Mouse (Mus musculus): ENCODE data around the gene Gadl1.

Gene Gadl1

DNA sequence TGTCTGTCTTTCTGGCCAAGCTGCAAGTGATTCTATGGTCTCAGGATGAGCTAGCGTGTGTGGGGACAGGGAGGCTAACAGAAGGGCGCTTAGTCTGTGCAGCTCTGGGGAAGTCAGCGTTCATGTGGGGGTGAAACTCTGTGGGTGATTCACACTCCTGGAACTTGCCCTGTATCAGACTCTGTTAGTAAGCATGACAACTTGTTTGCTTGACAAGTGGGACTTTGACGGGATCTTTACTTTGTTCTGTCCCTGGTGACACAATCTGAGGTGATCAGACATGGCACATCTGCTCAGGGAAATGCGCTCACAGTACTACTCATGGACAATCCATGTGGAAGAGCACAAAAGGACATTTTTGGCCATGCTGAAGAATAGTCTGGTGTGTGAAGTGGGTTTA lies 178.0 kb downstream of the Gadl1 start:
- DNase-seq (ENCODE audit: low read depth, low spot score) = no peak

GRCm38 (mm10) chr9:116087880-116088279 lies 178.6 kb downstream of the Gadl1 start:
- DNase-seq (ENCODE audit: low read depth, low spot score) = peak; percentile 76

DNA sequence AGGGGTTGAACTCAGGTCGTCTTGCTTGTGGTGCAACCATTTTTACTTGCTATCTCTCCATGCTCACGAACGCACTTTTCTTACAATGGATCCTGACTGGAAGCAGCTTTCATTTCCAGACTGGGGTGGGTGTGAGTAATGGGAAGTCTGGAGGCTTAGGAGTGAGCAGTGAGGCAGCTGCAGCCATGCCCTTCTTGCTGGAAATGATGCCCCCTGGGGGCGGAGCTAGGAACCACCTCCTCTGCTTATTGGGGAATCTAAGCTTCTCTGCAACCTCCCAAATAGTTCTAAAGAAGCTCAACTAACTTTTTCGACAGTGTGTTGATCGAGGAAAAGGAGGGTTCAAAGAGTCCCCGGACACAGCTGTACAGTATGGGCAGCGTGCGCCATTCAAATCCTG lies 179.7 kb downstream of the Gadl1 start:
- peak; percentile 23 for DNase-seq (ENCODE audit: low read depth, low spot score)

- no peak for DNase-seq (ENCODE audit: low read depth, low spot score)
Measured at GRCm38 (mm10) chr9:116090296-116090695, 181.0 kb downstream of the Gadl1 start.

DNA sequence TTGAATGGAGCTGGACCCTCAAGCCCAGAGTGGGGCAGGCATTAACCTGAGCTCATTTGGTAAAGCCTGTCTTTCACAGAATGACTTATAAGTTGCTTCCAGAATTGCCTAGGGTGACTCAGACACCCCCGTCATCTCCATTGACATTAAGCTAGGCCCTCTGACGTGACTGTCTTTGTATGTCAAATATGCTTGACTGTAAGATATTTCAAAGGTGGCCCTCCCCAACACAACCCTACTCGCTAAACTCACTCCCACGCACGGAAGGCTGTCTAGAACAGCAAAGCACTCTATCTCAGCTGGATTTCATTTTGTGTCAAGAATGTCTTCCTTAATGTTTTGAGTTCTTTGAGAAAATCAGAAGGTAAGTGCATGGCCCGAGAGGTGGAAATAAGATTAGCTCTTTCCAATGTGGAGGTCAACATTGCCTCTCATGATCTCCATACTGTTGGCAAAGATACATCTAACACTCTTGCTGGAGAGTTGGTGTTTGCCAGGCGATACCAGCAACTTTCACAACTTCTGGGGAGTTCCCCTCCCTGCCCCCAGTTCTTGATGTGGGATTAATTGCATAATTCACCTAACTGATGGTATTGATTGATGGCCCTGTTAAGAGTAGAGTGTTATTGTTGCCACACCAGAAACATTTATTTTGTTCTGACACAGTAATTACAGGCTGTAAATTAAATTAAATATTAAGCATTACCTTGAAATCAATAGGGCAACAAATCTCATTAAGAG lies 182.0 kb downstream of the Gadl1 start:
- no peak for DNase-seq (ENCODE audit: low read depth, low spot score)

DNA sequence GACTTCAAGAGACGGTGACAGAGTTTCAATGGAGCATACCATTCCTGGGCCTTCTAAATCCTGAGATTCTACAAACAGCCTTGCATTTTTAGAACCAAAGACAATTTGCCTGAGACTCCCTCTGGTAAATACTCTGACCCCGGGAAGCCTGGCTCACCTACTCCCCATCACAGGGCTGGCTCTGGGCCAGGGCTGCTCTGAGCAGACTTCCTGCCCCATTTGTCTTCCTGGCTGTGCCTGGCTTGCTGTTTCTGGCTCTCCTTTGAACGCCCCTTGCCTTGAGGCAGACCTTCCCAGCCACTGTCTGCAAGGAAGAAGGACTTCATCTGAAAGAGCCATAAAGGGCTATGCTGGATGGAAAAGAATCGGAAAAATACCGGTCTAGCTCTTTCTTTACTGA lies 182.7 kb downstream of the Gadl1 start:
- no peak for DNase-seq (ENCODE audit: low read depth, low spot score)

- DNase-seq (ENCODE audit: low read depth, low spot score) = no peak
Measured at GRCm38 (mm10) chr9:116098724-116099595, 189.7 kb downstream of the Gadl1 start.

- no peak for DNase-seq (ENCODE audit: low read depth, low spot score)
Measured at GRCm38 (mm10) chr9:116099596-116099993, 190.3 kb downstream of the Gadl1 start.

- no peak for DNase-seq (ENCODE audit: low read depth, low spot score)
Measured at GRCm38 (mm10) chr9:116100015-116100414, 190.8 kb downstream of the Gadl1 start.

DNA sequence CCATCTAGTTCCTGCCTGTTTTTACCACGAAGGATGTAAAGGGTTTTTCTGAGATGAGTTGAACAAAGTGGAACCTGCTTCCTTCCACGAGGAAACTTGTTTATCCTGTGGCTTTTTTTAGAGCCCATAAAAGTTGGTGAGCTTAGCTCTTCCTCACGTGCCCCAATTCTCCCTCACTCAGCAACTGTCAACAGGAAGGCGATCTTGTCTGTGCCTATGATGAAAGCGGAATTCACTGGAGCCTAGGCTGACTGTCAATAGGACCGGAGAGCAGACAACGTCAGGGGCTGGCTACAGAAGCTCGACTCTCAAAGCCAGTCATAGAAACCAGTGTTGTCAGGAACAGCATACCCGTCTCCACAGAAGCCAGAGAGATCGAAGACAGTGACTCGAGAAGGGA lies 192.6 kb downstream of the Gadl1 start:
- no peak for DNase-seq (ENCODE audit: low read depth, low spot score)

GRCm38 (mm10) chr9:116104770-116105169 lies 195.5 kb downstream of the Gadl1 start:
- no peak for DNase-seq (ENCODE audit: low read depth, low spot score)

GRCm38 (mm10) chr9:116108729-116109128 lies 199.5 kb downstream of the Gadl1 start:
- no peak for DNase-seq (ENCODE audit: low read depth, low spot score)

GRCm38 (mm10) chr9:116111149-116111970 lies 202.1 kb downstream of the Gadl1 start:
- no peak for DNase-seq (ENCODE audit: low read depth, low spot score)

GRCm38 (mm10) chr9:116114339-116114738 lies 205.1 kb downstream of the Gadl1 start:
- DNase-seq (ENCODE audit: low read depth, low spot score) = no peak

GRCm38 (mm10) chr9:116115875-116116274 lies 206.6 kb downstream of the Gadl1 start:
- DNase-seq (ENCODE audit: low read depth, low spot score) = no peak

DNA sequence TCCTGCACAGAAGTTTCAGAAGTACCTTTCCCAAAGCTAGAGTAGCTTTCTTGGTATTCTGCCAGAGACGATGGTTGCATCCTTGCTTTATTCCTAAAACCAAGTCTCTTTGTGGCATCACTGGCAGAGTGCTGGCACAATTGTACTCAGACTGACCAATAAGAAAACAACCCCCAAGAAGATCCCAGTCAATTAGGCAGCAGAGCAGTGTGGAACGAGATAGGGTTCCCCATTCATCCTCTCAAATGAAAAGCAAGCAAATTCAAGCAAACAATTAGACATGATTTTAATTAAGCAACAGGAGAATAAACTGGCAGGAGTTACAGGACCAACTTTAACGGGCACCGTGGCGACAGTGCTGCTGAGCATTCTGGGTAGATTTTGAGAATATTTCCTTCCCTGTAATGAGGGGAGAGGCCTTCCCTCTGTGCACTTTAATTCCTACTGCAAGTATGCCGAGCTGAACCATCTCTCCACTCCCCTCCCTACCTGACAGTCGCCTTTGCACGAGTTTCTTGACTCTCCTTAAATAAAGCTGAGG lies 209.1 kb downstream of the Gadl1 start:
- DNase-seq (ENCODE audit: low read depth, low spot score) = no peak

DNA sequence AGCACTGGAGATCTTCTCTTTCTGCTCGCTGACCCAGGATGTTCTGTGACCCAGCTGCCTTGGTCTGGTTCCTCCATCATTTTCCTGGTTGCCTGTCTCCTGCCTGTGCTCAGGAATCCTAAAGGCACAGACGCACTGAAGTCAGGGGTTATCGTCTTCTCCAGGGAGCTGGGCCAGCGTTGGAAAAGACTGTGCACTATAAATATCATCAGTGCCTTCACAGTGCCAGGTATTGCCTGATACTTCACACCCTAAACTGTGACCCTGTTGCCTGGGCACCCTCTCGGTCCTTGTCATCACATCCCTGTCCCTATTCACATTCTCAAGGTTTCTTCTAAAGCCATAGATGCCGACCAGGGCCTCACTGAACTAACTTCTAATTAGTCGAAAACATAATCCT lies 210.7 kb downstream of the Gadl1 start:
- DNase-seq (ENCODE audit: low read depth, low spot score) = no peak

DNA sequence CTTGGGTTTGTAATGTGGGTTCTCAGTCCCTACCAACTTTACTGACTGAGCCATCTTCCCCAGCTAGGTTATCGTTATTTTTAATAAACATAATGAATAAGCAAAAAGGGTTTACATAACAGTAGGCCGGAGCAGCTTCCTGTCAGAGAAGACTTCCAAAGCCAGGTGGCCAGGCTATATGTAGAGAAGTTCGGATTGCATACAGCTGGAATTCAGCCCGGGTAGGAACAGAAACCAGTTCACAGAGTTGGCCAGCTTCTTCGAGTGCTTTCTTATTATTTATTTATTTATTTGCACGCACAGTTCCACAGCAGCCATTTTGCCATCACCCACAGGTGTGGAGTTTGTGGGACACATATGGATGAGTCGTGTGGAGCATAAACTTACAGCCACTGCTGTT lies 212.2 kb downstream of the Gadl1 start:
- no peak for DNase-seq (ENCODE audit: low read depth, low spot score)

DNA sequence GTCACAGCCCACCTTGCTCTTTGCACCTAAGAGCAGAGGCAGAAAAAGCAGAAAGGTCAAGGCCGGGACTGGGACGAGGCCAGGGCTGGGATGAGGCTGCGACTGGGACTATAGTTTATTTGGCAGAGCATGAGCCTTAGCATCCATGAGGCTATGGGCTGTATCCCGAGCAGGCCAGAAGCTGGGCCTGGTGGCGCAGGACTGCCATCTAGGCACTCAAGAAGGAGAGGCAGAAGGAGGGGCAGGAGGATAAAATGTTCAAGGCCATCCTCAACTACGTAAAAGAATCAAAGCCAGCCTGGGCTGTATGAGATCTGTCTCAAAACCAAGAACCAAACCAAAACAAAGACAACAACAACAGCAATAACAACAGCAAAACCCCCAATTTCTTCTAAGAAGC lies 213.3 kb downstream of the Gadl1 start:
- DNase-seq (ENCODE audit: low read depth, low spot score) = no peak

DNA sequence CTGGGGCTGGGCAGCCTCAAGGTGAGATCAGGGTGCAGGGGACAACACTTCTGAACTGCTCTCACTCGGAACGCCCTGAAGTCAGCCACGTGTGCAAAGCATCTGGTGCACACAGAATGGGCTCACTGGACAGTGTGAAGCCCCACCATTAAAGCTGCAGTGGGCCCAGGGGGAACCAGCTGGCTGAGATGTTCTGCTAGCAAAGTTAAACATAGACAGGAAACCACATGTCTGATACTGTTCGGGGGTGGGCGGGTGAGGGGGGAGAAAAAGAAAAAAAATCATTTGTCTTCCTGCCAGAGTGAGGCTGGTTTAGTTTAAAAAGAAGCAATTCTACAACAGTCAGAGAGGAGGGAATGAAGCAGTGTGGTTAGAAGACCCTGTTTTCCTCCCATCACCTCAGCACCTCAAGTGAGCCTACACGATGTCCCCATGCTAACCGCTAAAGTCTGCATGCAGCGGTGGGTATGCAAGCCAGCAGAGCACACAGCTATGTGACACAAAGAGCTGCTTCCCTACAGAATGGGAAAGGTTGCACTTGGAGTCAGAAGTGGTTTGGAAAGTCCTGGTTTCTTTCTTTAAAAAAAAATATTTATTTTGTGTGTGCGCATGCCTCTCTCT lies 213.8 kb downstream of the Gadl1 start:
- DNase-seq (ENCODE audit: low read depth, low spot score) = peak; percentile 81

All from A20 (cell line).